Mouse (Mus musculus) CD4-positive, CD25-positive, alpha-beta regulatory T cell, adult 4 months (primary cell): Measurements from ENCODE around the gene Gm10337. TPM values are rescaled to one million over a fixed set of nuclear protein-coding genes. Genes with fewer than 3 reads are reported as not detected.

ENCODE experiments used
- polyA plus RNA-seq, 2 experiments: library from polyadenylated mRNA; unstranded; fragments of 100-300 nt; shearing (Covaris generic); gene quantifications; one replicate each; pipeline ENCODE4 v1.2.1; 2017

Gene Gm10337
- polyA plus RNA-seq, 2 experiments from 2014 or later: not detected

Other genes starting within 250 kb of the Gm10337 start
- 10 to 100 TPM; 17.7 to 18.3 TPM for gene Rarg, start 246.2 kb upstream of the Gm10337 start, polyA plus RNA-seq
- gene Gm9918, start 233.2 kb upstream of the Gm10337 start, polyA plus RNA-seq: not detected
- 10 to 100 TPM; 28.3 to 31.4 TPM for gene Mfsd5, start 224.3 kb upstream of the Gm10337 start, polyA plus RNA-seq
- gene Espl1, start 207.5 kb upstream of the Gm10337 start, polyA plus RNA-seq: 1 to 10 TPM; 1.5 to 6.7 TPM
- 1,000 to 10,000 TPM; 1,296 to 1,302 TPM for gene Pfdn5, start 177.6 kb upstream of the Gm10337 start, polyA plus RNA-seq
- 100 to 1,000 TPM; 119 to 124 TPM for gene Myg1, start 172.0 kb upstream of the Gm10337 start, polyA plus RNA-seq
- 10 to 100 TPM; 41.7 to 63.7 TPM for gene Aaas, start 153.0 kb upstream of the Gm10337 start, polyA plus RNA-seq
- not detected for gene Sp7, start 136.5 kb upstream of the Gm10337 start, polyA plus RNA-seq
- gene Sp1, start 97.6 kb upstream of the Gm10337 start, polyA plus RNA-seq: 10 to 100 TPM; 19.0 to 22.2 TPM
- under 1 TPM; 0.63 to 0.71 TPM for gene Amhr2, start 58.4 kb upstream of the Gm10337 start, polyA plus RNA-seq
- gene Prr13, start 44.7 kb upstream of the Gm10337 start, polyA plus RNA-seq: 1,000 to 10,000 TPM; 1,029 to 1,286 TPM
- 100 to 1,000 TPM; 198 to 220 TPM for gene Pcbp2, start 33.2 kb upstream of the Gm10337 start, polyA plus RNA-seq
- gene Map3k12, start 13.3 kb downstream of the Gm10337 start, polyA plus RNA-seq: 1 to 10 TPM; 6.8 to 8.1 TPM
- 10 to 100 TPM; 24.9 to 41.9 TPM for gene Tarbp2, start 14.5 kb downstream of the Gm10337 start, polyA plus RNA-seq
- gene Npff, start 21.2 kb downstream of the Gm10337 start, polyA plus RNA-seq: 1 to 10 TPM; 4.6 to 5.5 TPM
- gene Gm28047, start 121.3 kb downstream of the Gm10337 start, polyA plus RNA-seq: 1 to 10 TPM in 1 of 2 experiments, not detected in 1; 1.5 TPM
- 10 to 100 TPM; 41.4 to 42.2 TPM for gene Atf7, start 121.7 kb downstream of the Gm10337 start, polyA plus RNA-seq
- gene Atp5g2, start 168.6 kb downstream of the Gm10337 start, polyA plus RNA-seq: 10 to 100 TPM; 59.6 to 89.5 TPM
- gene Calcoco1, start 218.5 kb downstream of the Gm10337 start, polyA plus RNA-seq: 10 to 100 TPM; 37.8 to 60.1 TPM